Mouse (Mus musculus) erythroid progenitor cell, adult 5-6 weeks (primary cell): ENCODE measurements around the gene Cebpe. TPM values are rescaled to one million over a fixed set of nuclear protein-coding genes. Genes with fewer than 3 reads are reported as not detected.

Source experiments
- ATAC-seq: replicated peaks from 2 replicates; pipeline ENCODE4 v1.8.0; 2016; ENCODE audit warnings: moderate number of reproducible peaks, mild to moderate bottlenecking, moderate TSS enrichment, inconsistent platforms; ENCODE audit not compliant: poor library complexity, low FRiP score, severe bottlenecking
- total RNA-seq, 2 experiments: library from RNA; stranded (forward) in 1 of 2; stranded (reverse) in 1 of 2; fragments of 150-400 nt in 1 of 2; fragments of 186-747, 209-891 nt in 1 of 2; gene quantifications; 2 replicates each; pipeline versions ENCODE4 v1.2.3 to v1.2.4; 2015 to 2017; ENCODE audit warnings: low replicate concordance in 2 of 2

Cebpe gene
- total RNA-seq, 2 experiments from 2014 or later, result 12.4 to 14.7 TPM

DNA sequence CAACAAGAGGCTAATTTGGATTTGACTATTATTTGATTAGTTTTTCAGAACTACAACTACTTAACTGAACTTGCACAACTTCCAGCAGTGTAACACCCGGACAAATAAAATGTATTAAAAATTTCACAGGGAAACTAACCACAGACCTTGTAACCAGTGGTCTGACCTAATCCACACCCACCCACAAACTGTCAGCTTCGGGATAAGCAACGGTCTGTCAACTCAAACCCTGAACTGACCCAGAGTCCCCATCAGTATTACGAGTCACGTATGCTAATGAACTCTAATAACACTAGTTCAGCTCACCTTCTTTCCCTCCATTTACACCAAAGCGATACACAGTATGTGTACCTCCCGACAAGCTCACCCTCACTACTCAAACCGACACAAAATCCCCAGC lies 26.5 kb downstream of the Cebpe start:
- peak; percentile 22 for ATAC-seq

DNA sequence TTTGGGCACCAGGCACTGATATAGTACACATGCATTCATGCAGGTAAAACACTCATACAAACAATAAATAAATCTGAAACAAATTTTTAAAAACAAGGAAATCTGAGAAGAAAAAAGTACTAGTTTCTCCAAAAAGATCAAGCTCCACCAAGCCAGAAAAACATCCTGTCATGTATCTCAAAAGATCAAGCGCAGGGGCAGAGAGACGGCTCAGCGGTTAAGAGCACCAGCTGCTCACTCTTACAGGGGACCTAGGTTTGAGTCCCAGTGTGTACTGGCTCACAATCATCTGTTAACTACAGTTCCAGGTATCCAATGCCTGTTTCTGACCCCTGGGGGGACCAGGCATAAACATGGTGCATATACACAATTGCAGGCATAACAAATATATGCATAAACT lies 29.6 kb downstream of the Cebpe start:
- ATAC-seq, result no peak

DNA sequence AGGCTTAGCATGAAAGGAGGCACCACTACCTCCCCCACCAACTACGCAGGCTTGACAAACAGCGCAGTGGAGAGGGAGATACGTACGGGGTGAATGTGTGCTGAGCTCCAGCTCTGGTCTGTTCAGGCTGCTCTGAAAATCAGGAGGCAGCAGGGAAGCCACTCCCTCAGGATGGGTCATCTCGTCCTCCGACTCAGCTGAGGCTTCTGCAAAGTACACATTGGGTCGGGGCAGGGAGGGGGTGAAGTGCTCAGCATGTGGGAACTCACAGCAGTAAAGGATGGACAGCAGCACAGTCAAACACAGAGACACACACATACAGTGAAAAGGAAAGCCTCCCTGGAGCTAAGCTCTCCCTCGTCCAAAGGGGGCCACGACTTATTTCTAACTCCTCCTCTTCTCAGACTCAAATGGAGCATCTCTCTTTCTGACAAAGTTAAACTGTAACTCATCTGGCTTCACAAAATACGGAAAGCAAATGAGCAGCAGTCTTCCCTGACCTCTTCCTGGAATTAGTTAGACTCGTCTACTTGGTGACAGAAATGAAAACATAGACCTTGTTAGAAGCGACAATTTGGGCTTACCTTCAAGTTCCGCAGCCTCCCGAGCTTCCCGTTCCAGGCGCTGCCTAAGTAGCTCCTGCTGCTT lies 33.2 kb downstream of the Cebpe start:
- no peak for ATAC-seq

DNA sequence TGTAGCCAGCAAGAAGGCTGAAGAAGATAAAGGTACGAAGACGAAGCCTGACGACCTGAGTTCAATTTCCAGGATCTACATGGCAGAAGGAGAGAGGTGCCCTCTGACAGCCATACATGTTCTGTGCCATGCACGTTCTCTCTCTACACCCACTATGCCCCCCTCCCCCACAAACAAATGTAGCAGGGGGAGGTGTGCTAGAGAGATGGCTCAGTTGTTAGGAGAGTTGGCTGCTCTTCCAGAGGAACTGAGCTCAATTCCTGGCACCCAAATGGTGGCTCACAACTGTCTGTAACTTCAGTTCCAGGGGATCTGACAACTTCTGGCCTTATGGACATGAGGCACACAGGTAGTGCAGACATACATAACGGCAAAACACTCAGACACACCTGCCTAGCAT lies 35.7 kb downstream of the Cebpe start:
- ATAC-seq, result no peak

DNA sequence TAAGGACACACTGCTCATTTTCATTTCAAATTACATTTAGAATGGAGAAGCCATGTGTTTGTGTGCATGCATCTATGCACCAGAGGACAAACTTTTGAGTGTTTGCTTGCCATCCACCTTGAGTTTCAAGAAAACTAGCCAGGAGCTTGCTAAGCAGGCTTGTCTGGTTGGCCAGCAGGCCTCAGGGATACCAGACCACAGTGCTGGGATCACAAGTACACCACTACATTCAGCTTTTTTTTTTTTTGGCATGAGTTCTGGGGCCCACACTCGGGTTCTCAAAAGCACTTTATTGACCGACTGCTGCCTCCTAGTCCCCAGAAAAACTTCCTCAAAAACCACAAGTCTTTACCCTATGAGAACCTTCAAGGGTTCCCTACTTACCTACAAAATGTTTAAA lies 37.7 kb downstream of the Cebpe start:
- no peak for ATAC-seq

DNA sequence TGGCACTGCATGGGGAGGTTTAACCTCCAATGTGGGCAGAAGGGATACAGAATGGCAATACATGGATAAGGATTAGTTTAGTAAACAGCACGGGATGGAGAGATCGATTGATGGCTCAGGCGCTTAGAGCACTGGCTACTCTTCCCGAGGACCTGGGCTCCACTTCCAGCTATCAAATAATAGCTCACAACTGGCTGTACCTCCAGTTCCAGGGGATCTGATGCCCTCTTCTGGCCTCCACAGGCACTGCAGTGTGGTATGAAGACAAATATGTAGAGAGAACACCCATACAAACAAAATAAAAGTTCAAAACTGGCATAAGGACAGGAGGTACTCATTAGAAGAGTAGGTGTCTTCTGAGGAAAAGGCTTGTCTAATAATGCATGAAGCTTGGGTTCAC lies 42.6 kb downstream of the Cebpe start:
- peak; percentile 73 for ATAC-seq

DNA sequence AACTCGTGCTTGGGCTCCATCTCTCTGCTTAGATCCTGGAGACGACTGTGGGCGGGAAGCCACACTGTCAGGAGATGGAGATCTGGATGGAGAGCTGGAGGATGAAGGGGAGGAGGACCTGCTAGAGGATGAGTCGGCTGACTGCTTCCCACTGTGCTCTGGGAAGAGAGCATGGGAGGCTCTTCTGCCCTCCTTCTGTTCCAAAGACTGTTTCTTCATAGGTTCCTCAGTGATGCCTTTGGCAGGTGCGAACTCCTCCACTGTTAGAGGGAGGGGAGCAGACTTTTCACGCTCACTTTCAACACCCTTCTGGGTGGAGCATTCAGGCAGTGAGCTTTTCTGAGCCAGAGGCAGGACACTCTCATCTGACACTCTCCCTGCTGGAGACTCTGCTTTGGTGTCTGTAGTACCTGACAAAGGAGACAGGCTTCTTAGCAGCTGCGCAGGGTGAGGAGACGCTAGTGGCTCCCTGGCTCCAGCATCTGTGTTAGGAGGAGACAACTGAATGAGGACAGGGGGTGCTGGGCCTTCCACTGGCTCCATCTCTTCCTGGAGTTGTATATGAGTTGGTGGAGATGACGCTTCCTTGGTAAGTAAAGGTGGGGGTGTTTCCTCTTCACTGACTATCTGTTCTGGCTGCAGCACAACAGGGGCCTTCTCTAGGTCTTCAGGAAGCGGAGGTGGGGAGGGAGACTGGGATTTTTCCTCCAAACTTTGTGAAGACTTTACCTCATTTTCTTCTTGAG lies 47.3 kb downstream of the Cebpe start:
- ATAC-seq, result no peak

Other genes starting within 250 kb of the Cebpe start
- gene Lrp10, start 248.0 kb downstream of the Cebpe start, total RNA-seq (2015; ENCODE audit: low replicate concordance), result 21.0 and 22.0 TPM in 2 replicates
- gene Lrp10, start 248.0 kb downstream of the Cebpe start, total RNA-seq (2017; ENCODE audit: low replicate concordance), result 23.0 and 38.6 TPM in 2 replicates
- not detected in 2 replicates for gene Rem2, start 236.1 kb downstream of the Cebpe start, total RNA-seq (2015; ENCODE audit: low replicate concordance)
- not detected in 2 replicates for gene Rem2, start 236.1 kb downstream of the Cebpe start, total RNA-seq (2017; ENCODE audit: low replicate concordance)
- 9.6 and 11.5 TPM in 2 replicates for gene Prmt5, start 194.6 kb downstream of the Cebpe start, total RNA-seq (2015; ENCODE audit: low replicate concordance)
- 7.4 and 8.2 TPM in 2 replicates for gene Prmt5, start 194.6 kb downstream of the Cebpe start, total RNA-seq (2017; ENCODE audit: low replicate concordance)
- gene Haus4, start 157.6 kb downstream of the Cebpe start, total RNA-seq (2015; ENCODE audit: low replicate concordance), result 63.4 and 91.4 TPM in 2 replicates
- gene Haus4, start 157.6 kb downstream of the Cebpe start, total RNA-seq (2017; ENCODE audit: low replicate concordance), result 43.3 and 75.6 TPM in 2 replicates
- 2.5 TPM in 1 of 2 replicates, not detected in the other for gene Ajuba, start 134.6 kb downstream of the Cebpe start, total RNA-seq (2015; ENCODE audit: low replicate concordance)
- gene Ajuba, start 134.6 kb downstream of the Cebpe start, total RNA-seq (2017; ENCODE audit: low replicate concordance), result not detected in 2 replicates
- gene 4931414P19Rik, start 106.2 kb downstream of the Cebpe start, total RNA-seq (2015; ENCODE audit: low replicate concordance), result 1.3 and 14.1 TPM in 2 replicates
- gene 4931414P19Rik, start 106.2 kb downstream of the Cebpe start, total RNA-seq (2017; ENCODE audit: low replicate concordance), result 2.2 and 4.7 TPM in 2 replicates
- 44.9 and 56.2 TPM in 2 replicates for gene Psmb5, start 94.2 kb downstream of the Cebpe start, total RNA-seq (2015; ENCODE audit: low replicate concordance)
- gene Psmb5, start 94.2 kb downstream of the Cebpe start, total RNA-seq (2017; ENCODE audit: low replicate concordance), result 8.7 and 14.7 TPM in 2 replicates
- gene Psmb11, start 90.7 kb downstream of the Cebpe start, total RNA-seq (2015; ENCODE audit: low replicate concordance), result not detected in 2 replicates
- gene Psmb11, start 90.7 kb downstream of the Cebpe start, total RNA-seq (2017; ENCODE audit: low replicate concordance), result not detected in 2 replicates
- not detected in 2 replicates for gene Gm17606, start 71.2 kb downstream of the Cebpe start, total RNA-seq (2015; ENCODE audit: low replicate concordance)
- not detected in 2 replicates for gene Gm17606, start 71.2 kb downstream of the Cebpe start, total RNA-seq (2017; ENCODE audit: low replicate concordance)
- gene Cdh24, start 70.8 kb downstream of the Cebpe start, total RNA-seq (2015; ENCODE audit: low replicate concordance), result 1.4 and 2.1 TPM in 2 replicates
- gene Cdh24, start 70.8 kb downstream of the Cebpe start, total RNA-seq (2017; ENCODE audit: low replicate concordance), result 2.8 and 14.1 TPM in 2 replicates
- gene 1700123O20Rik, start 26.0 kb downstream of the Cebpe start, total RNA-seq (2015; ENCODE audit: low replicate concordance), result 45.7 and 46.9 TPM in 2 replicates
- 16.3 and 29.4 TPM in 2 replicates for gene 1700123O20Rik, start 26.0 kb downstream of the Cebpe start, total RNA-seq (2017; ENCODE audit: low replicate concordance)
- 153 and 270 TPM in 2 replicates for gene Acin1, start 25.2 kb downstream of the Cebpe start, total RNA-seq (2015; ENCODE audit: low replicate concordance)
- 381 and 431 TPM in 2 replicates for gene Acin1, start 25.2 kb downstream of the Cebpe start, total RNA-seq (2017; ENCODE audit: low replicate concordance)
- gene Gm29776, start 13.3 kb downstream of the Cebpe start, total RNA-seq (2015; ENCODE audit: low replicate concordance), result not detected in 2 replicates
- not detected in 2 replicates for gene Gm29776, start 13.3 kb downstream of the Cebpe start, total RNA-seq (2017; ENCODE audit: low replicate concordance)
- 7.1 and 11.9 TPM in 2 replicates for gene Slc7a8, start 69.8 kb upstream of the Cebpe start, total RNA-seq (2015; ENCODE audit: low replicate concordance)
- gene Slc7a8, start 69.8 kb upstream of the Cebpe start, total RNA-seq (2017; ENCODE audit: low replicate concordance), result 2.6 and 3.0 TPM in 2 replicates
- not detected in 2 replicates for gene Rnf212b, start 102.0 kb upstream of the Cebpe start, total RNA-seq (2015; ENCODE audit: low replicate concordance)
- not detected in 2 replicates for gene Rnf212b, start 102.0 kb upstream of the Cebpe start, total RNA-seq (2017; ENCODE audit: low replicate concordance)
- 4.7 and 5.0 TPM in 2 replicates for gene Homez, start 158.8 kb upstream of the Cebpe start, total RNA-seq (2015; ENCODE audit: low replicate concordance)
- gene Homez, start 158.8 kb upstream of the Cebpe start, total RNA-seq (2017; ENCODE audit: low replicate concordance), result 0.13 and 1.3 TPM in 2 replicates
- 2.2 and 8.8 TPM in 2 replicates for gene Ppp1r3e, start 165.4 kb upstream of the Cebpe start, total RNA-seq (2015; ENCODE audit: low replicate concordance)
- not detected in 2 replicates for gene Ppp1r3e, start 165.4 kb upstream of the Cebpe start, total RNA-seq (2017; ENCODE audit: low replicate concordance)
- gene Bcl2l2, start 171.2 kb upstream of the Cebpe start, total RNA-seq (2015; ENCODE audit: low replicate concordance), result 1.7 TPM in 1 of 2 replicates, not detected in the other
- 1.7 TPM in 1 of 2 replicates, not detected in the other for gene Bcl2l2, start 171.2 kb upstream of the Cebpe start, total RNA-seq (2017; ENCODE audit: low replicate concordance)
- not detected in 2 replicates for gene Gm20521, start 171.3 kb upstream of the Cebpe start, total RNA-seq (2015; ENCODE audit: low replicate concordance)
- gene Gm20521, start 171.3 kb upstream of the Cebpe start, total RNA-seq (2017; ENCODE audit: low replicate concordance), result not detected in 2 replicates
- 49.9 and 68.1 TPM in 2 replicates for gene Pabpn1, start 180.3 kb upstream of the Cebpe start, total RNA-seq (2015; ENCODE audit: low replicate concordance)
- gene Pabpn1, start 180.3 kb upstream of the Cebpe start, total RNA-seq (2017; ENCODE audit: low replicate concordance), result 115 and 120 TPM in 2 replicates
- gene Slc22a17, start 201.0 kb upstream of the Cebpe start, total RNA-seq (2015; ENCODE audit: low replicate concordance), result not detected in 2 replicates
- gene Slc22a17, start 201.0 kb upstream of the Cebpe start, total RNA-seq (2017; ENCODE audit: low replicate concordance), result not detected in 2 replicates
- gene Efs, start 214.0 kb upstream of the Cebpe start, total RNA-seq (2015; ENCODE audit: low replicate concordance), result not detected in 2 replicates
- not detected in 2 replicates for gene Efs, start 214.0 kb upstream of the Cebpe start, total RNA-seq (2017; ENCODE audit: low replicate concordance)
- not detected in 2 replicates for gene Il25, start 220.5 kb upstream of the Cebpe start, total RNA-seq (2015; ENCODE audit: low replicate concordance)
- gene Il25, start 220.5 kb upstream of the Cebpe start, total RNA-seq (2017; ENCODE audit: low replicate concordance), result not detected in 2 replicates
- gene Cmtm5, start 224.1 kb upstream of the Cebpe start, total RNA-seq (2015; ENCODE audit: low replicate concordance), result not detected in 2 replicates
- not detected in 2 replicates for gene Cmtm5, start 224.1 kb upstream of the Cebpe start, total RNA-seq (2017; ENCODE audit: low replicate concordance)